Mouse (Mus musculus) embryo, embryonic 11.5 days (tissue): ENCODE results near the gene Gsta1.
A peak's percentile ranks its signal among the peaks of the same experiment; 100 is the strongest.
"Not testable (repeated sequence)": the region's sequence is repeated elsewhere in the genome, so short reads cannot be mapped to it uniquely, and the experiment has no call there.

ENCODE experiments used
- DNase-seq: peaks from one replicate; pipeline ENCODE4 v3.0.0-alpha.2; 2012; ENCODE audit warnings: low read depth, low spot score

The Gsta1 gene

GRCm38 (mm10) chr9:78230461-78230860, at the start of gene Gsta1:
Gene Gsta1 (plus strand): TSS chr9:78230656.
- not testable (repeated sequence) for DNase-seq

- DNase-seq, result not testable (repeated sequence)
Measured at GRCm38 (mm10) chr9:78182474-78182873, 48.0 kb upstream of the Gsta1 start, which contains the start of gene Gsta4. Gene Gsta4 (plus strand): TSS chr9:78182774.

GRCm38 (mm10) chr9:78185686-78186085, 44.8 kb upstream of the Gsta1 start:
- no peak for DNase-seq

DNA sequence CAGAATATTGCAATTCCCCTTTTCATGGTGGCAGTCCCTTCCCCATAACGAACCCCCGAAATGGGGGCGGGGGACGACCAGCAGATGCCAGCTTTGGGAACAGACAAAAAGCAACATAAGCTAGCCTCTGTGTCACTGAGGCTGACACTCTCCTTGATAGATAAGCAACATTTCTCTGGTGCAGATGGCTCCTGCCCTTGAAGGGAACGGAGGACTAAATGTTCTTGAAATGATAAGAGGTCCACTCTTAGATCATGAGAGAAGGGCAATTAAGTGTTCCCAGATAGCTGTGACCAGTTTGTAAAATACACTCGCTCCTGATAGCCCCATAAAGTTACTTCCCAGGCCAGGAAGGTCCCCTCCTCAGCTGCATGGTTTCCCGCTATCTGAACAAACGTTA, 41.5 kb upstream of the Gsta1 start:
- no peak for DNase-seq

DNA sequence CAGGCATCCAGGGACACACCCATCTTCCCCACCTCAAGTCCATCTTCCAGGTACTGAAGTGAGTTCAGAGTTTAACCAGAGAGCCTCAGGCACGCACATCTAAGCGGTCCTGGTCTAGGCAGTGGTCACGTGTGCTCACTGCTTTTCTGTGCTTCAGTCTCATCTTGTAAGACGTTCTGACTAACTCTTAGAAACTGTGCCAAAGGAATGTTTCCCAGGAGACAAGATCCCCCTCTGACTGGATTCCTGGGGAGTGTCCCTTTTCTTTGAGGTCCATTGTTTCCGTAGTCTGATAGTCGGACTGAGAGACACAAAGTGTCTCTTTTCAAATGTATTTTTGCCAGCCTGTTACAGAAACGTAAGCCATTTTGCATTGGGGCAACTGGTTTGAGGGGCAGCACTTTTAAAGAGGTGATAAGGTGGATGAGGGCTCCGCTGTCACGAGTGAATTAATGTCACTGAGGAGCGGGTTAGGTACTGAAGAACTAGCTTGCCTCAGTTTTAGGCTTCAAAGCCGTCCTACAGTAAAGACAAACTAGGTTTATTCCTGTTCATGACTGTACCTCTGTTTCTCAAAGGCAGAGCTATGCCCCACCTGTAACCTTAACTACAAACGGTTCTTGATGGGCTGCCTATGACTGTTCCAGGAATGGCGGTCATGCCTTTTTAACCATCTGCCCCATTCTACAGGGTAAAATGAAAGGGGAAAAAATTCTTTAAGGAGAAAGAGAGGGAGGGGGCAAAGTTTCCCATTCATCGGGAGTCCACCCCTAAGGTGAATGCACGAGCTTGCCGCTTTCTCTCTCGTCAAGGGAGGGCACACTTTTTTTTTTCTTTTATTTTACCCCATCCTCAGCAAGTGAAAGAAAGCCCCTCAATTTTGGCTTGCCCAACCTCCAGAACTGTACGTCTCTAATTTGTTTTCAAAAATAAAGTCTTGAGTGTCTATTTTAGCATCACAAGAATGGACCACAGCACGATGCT, 39.5 kb upstream of the Gsta1 start:
- DNase-seq, result no peak

DNA sequence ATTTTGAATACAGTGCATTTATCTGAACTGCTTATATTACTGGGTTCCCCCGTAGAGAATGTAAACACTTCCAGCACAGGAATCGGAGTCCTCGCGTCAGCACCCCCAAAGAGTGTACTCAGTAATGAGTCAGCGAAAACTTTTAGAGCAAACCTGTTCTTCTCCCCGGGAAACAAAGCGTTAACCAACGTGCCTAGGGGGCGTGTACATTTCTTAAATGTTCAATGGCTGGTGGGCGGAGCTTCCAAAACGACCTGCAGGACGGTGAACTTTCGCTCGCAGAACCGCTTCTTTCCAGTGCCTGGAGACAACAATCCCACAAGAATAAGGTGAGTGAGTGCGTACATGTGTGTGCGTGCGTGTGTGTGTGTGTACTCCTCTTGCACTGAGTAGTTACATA, 38.7 kb upstream of the Gsta1 start:
- DNase-seq, result peak; percentile 81

- no peak for DNase-seq
Measured at GRCm38 (mm10) chr9:78193902-78194597, 36.4 kb upstream of the Gsta1 start.

- no peak for DNase-seq
Measured at GRCm38 (mm10) chr9:78195034-78195433, 35.4 kb upstream of the Gsta1 start.

GRCm38 (mm10) chr9:78197801-78198200, 32.7 kb upstream of the Gsta1 start:
- DNase-seq, result no peak

DNA sequence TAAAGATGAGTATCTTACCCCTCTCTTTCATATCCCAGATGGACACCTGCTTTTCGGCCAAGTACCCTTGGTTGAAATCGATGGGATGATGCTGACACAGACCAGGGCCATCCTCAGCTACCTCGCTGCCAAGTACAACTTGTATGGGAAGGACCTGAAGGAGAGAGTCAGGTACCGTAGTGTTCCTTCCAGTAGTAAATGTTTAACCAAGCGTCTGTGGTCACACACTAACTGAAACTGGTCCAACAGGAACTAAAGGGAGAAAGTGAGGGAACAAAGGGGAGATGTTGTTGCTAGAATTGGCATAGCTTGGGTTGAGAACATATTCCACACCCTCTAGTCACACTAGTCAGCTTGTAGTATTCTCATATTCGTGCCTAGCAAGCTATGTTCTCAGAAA, 26.3 kb upstream of the Gsta1 start:
- DNase-seq, result no peak

GRCm38 (mm10) chr9:78208956-78209355, 21.5 kb upstream of the Gsta1 start:
- no peak for DNase-seq

DNA sequence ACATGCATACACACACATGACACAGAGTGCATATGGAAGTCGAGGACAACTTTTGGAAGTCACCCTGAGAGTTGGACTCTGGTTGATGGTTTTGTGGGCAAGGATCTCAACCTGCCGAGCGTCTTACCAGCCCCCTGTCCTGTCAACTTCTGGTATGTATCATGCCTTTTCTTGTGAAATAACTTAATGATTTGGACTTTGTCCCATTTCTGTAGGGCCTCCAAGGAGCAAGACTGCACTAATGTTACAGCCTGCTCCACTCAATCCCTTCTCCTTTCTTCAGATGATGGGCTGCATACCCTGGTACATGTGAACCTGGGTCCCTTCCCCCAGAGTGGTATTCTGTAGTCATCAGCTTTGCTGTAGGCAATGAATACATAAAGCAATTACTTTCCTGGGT, 20.4 kb upstream of the Gsta1 start:
- no peak for DNase-seq

- no peak for DNase-seq
Measured at GRCm38 (mm10) chr9:78210821-78211220, 19.6 kb upstream of the Gsta1 start.

- no peak for DNase-seq
Measured at GRCm38 (mm10) chr9:78211521-78211920, 18.9 kb upstream of the Gsta1 start.

DNA sequence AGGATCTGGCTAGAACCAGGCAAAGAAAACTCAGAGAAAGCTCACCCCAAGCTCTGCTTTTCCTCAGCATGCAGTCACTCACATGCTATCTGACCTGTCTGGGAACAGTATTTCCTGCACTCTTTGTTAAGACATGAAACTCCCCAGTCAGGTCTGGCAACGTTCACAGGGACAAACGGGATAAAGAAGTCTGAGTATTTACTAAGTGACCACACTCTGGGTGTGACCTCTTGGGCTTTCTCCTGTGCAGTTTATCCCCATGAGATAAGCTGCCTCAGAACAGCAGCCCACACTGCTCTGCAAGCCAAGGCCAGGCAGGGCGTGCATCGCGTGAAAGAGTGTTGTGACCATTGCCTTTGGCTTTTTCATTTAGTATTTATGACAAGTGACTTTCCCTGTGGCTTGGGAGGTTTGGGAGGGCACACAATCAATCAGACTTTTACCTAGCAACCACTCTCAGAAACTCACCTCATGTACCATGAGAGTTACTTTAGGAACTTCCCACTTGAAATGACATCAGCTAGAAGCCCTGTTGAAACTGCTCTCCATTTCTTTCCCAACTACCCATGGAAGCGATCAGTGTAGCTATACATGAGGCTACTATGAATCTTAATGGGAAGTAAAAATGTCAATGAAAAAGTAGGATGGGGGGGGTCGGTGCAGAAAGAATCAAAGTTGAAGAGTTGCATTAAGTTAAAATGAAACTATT, 18.0 kb upstream of the Gsta1 start:
- DNase-seq, result no peak

- no peak for DNase-seq
Measured at GRCm38 (mm10) chr9:78217074-78217473, 13.4 kb upstream of the Gsta1 start.

DNA sequence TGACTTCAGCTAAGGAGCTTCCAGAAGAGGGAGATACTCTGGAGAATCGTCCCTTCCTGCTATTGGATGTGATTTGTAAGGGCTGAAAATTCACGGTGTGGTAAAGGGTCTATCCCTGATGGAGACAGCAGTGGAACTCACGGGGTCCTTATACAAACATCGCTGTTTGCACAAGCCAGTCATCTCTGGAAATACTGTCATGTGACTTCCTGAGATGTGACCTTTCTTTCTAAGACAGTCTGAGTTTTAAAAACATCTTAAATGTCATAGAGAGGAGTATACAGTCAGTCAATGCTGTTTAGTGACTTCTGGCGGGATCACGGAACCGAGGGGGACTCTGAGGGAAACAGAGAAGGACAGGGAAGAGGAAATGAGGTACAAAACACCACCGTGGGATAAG, 7.8 kb upstream of the Gsta1 start:
- no peak for DNase-seq

DNA sequence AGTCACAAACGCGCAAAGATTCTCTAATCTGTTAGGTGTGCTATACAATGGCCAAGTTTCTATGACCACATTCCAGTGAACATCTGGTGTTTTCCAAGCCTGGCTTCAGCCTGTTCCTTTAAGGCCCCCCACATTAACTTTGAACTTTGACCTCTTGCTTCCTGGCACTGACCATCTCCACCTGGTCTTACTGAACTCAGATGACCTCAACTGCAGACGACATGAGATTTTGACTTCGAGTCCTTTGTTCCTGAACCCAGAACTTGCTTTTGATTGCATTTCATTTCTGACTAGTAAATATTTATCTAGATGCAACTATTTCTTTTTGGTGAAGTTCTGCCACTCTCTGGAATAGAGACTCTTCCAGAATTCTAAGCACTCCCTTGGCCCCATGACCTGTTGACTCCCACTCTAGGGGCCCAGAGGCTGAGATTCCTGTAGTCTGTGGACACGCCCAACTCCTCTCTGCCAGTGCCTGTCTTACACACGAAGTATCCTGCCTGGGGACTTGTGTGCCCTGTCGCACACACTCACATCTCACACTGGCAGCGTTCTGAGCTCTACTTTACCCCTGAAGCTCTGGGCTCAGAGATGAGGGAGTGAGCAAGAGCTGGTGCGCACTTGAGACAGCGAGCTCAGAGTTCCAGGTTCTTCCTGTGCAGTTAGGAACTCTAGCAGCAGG, 7.1 kb upstream of the Gsta1 start:
- no peak for DNase-seq

- no peak for DNase-seq
Measured at GRCm38 (mm10) chr9:78224418-78224817, 6.0 kb upstream of the Gsta1 start.

- no peak for DNase-seq
Measured at GRCm38 (mm10) chr9:78225304-78225703, 5.2 kb upstream of the Gsta1 start.

- DNase-seq, result no peak
Measured at GRCm38 (mm10) chr9:78228122-78228521, 2.3 kb upstream of the Gsta1 start.
